Mouse (Mus musculus) neural tube, embryonic 13.5 days (tissue): ENCODE data around the gene Rpl19. TPM values are rescaled to one million over a fixed set of nuclear protein-coding genes. Genes with fewer than 3 reads are reported as not detected.

ENCODE experiments used
- ATAC-seq: fragments of 200-750 bp; cut with Nextera tagmentation; 2 replicates; pipeline ENCODE4 v1.8.0; 2017; ENCODE audit warnings: low read depth, mild to moderate bottlenecking, moderate TSS enrichment, moderate library complexity
- H3K27ac ChIP-seq: fragments of 300-500 bp; sonication (generic); replicated peaks from 2 replicates; pipeline ENCODE4 v1.5.1; 2015; ENCODE audit warnings: moderate library complexity, mild to moderate bottlenecking, inconsistent platforms
- H3K27me3 ChIP-seq: fragments of 300-500 bp; sonication (generic); 2 replicates; pipeline ENCODE4 v1.6.1; 2015; ENCODE audit warnings: mild to moderate bottlenecking, inconsistent platforms
- H3K36me3 ChIP-seq: fragments of 300-500 bp; sonication (generic); 2 replicates; pipeline ENCODE4 v1.6.1; 2015; ENCODE audit warnings: mild to moderate bottlenecking, inconsistent platforms
- H3K4me1 ChIP-seq: fragments of 300-500 bp; sonication (generic); replicated peaks from 2 replicates; pipeline ENCODE4 v1.6.1; 2015; ENCODE audit warnings: inconsistent platforms
- H3K4me2 ChIP-seq: fragments of 300-500 bp; sonication (generic); 2 replicates; pipeline ENCODE4 v1.6.1; 2015; ENCODE audit warnings: inconsistent platforms, mild to moderate bottlenecking, moderate library complexity
- H3K4me3 ChIP-seq: fragments of 300-500 bp; sonication (generic); 2 replicates; pipeline ENCODE4 v1.5.1; 2015; ENCODE audit warnings: mild to moderate bottlenecking, inconsistent platforms
- H3K9ac ChIP-seq: fragments of 300-500 bp; sonication (generic); 2 replicates; pipeline ENCODE4 v1.6.1; 2015; ENCODE audit warnings: moderate library complexity, mild to moderate bottlenecking, inconsistent platforms
- H3K9me3 ChIP-seq: fragments of 300-500 bp; sonication (generic); 2 replicates; pipeline ENCODE4 v1.6.1; 2016; ENCODE audit warnings: inconsistent platforms
- whole genome bisulfite sequencing: fragments of 180-500 bp; shearing (Covaris S2); methylation state at CpG from one replicate; pipeline ENCODE4 v1.1.7; 2015; 5-methylcytosine and 5-hydroxymethylcytosine counted together
- polyA plus RNA-seq: library from polyadenylated mRNA; unstranded; fragments of >200 nt; fragmentation: Nextera tagmentation; extraction: Ambion mirVana; gene quantifications from 2 replicates; pipeline ENCODE4 v1.2.1, GENCODE M21; 2015

The Rpl19 gene
- polyA plus RNA-seq, 1 experiment from 2014 or later: 722 TPM

GRCm38 (mm10) chr11:97987551-97988526, 38.7 kb upstream of the Rpl19 start:
- H3K27me3 ChIP-seq: peaks cover 34% of the 10 kb centered on the region
- peaks cover 30% of the 10 kb centered on the region for H3K4me1 ChIP-seq
- no peaks in the 10 kb centered on the region for H3K9me3 ChIP-seq
- H3K4me2 ChIP-seq: peak overlapping the region; percentile 81
- H3K4me3 ChIP-seq: peak overlapping the region; percentile 71
- no peaks in the 10 kb centered on the region for H3K36me3 ChIP-seq
- peak overlapping the region; percentile 79 for H3K9ac ChIP-seq
- peak overlapping the region; percentile 89 for H3K27ac ChIP-seq
- under 1% methylated on average over 42 of the region's 42 CpGs for WGBS
- ATAC-seq: peak; percentile 91

- WGBS: 1% methylated on average over 26 of the region's 26 CpGs
- Histone ChIP-seq H3K4me2 (peak overlapping the region; percentile 81), H3K27ac (peak overlapping the region; percentile 89), H3K9me3 (no peaks in the 10 kb centered on the region), H3K4me3 (peak overlapping the region; percentile 71), H3K36me3 (no peaks in the 10 kb centered on the region), H3K4me1 (peaks cover 30% of the 10 kb centered on the region), H3K9ac (peak overlapping the region; percentile 79), H3K27me3 (peaks cover 34% of the 10 kb centered on the region)
- peak; percentile 87 for ATAC-seq
Observed at GRCm38 (mm10) chr11:97988530-97989096, 37.9 kb upstream of the Rpl19 start.

GRCm38 (mm10) chr11:97994539-97995100, 31.9 kb upstream of the Rpl19 start:
- WGBS: 6% methylated on average over 13 of the region's 13 CpGs
- Histone ChIP-seq H3K27me3 (peaks cover 15% of the 10 kb centered on the region; the same call in 1 of the 2 replicates), H3K27ac (no peak overlapping the region), H3K4me1 (peaks cover 29% of the 10 kb centered on the region), H3K4me3 (peak overlapping the region; percentile 38), H3K9ac (peak overlapping the region; percentile 63), H3K4me2 (peak overlapping the region; percentile 70), H3K36me3 (no peaks in the 10 kb centered on the region), H3K9me3 (no peaks in the 10 kb centered on the region)
- peak; percentile 32; the same call in 1 of the 2 replicates for ATAC-seq

GRCm38 (mm10) chr11:97995564-97996288, 30.8 kb upstream of the Rpl19 start, which contains the start of gene Arl5c:
Gene Arl5c (minus strand): TSS chr11:97996181.
- under 1% methylated on average over 26 of the region's 26 CpGs for WGBS
- H3K4me1 ChIP-seq: peaks cover 26% of the 10 kb centered on the region
- peak within 1 kb of the TSS; percentile 63 for H3K9ac ChIP-seq
- no peak within 1 kb of the TSS for H3K27ac ChIP-seq
- peaks cover 18% of the 10 kb centered on the region; the same call in 1 of the 2 replicates for H3K27me3 ChIP-seq
- ATAC-seq: peak; percentile 40
- no peaks in the 10 kb centered on the region for H3K9me3 ChIP-seq
- peak within 1 kb of the TSS; percentile 38 for H3K4me3 ChIP-seq
- peak within 1 kb of the TSS; percentile 70 for H3K4me2 ChIP-seq
- H3K36me3 ChIP-seq: no peaks in the 10 kb centered on the region

- H3K27me3 ChIP-seq: peaks cover 23% of the 10 kb centered on the region; the same call in 1 of the 2 replicates
- ATAC-seq: no peak
Observed at GRCm38 (mm10) chr11:97996691-97997090, 29.8 kb upstream of the Rpl19 start.

GRCm38 (mm10) chr11:97997387-97997960, 29.0 kb upstream of the Rpl19 start:
- Histone ChIP-seq H3K4me2 (no peak overlapping the region), H3K9ac (no peak overlapping the region), H3K4me3 (no peak overlapping the region), H3K9me3 (no peaks in the 10 kb centered on the region), H3K36me3 (peaks cover 2% of the 10 kb centered on the region; the same call in 1 of the 2 replicates), H3K27me3 (peaks cover 29% of the 10 kb centered on the region; the same call in 1 of the 2 replicates), H3K27ac (no peak overlapping the region), H3K4me1 (peaks cover 34% of the 10 kb centered on the region)
- WGBS: 78% methylated on average over 8 of the region's 8 CpGs
- ATAC-seq: no peak

More at GRCm38 (mm10) chr11:97996691-97997090, 29.8 kb upstream of the Rpl19 start:
- Histone ChIP-seq H3K4me2 (no peak overlapping the region), H3K9ac (no peak overlapping the region), H3K4me3 (no peak overlapping the region), H3K9me3 (no peaks in the 10 kb centered on the region), H3K36me3 (no peaks in the 10 kb centered on the region), H3K27ac (no peak overlapping the region), H3K4me1 (peaks cover 26% of the 10 kb centered on the region)
- 66% methylated on average over 1 of the region's 1 CpGs for WGBS

GRCm38 (mm10) chr11:97998074-97998793, 28.3 kb upstream of the Rpl19 start:
- 81% methylated on average over 11 of the region's 11 CpGs for WGBS
- no peak for ATAC-seq

GRCm38 (mm10) chr11:97998898-97999608, 27.5 kb upstream of the Rpl19 start:
- Histone ChIP-seq H3K4me2 (no peak overlapping the region), H3K36me3 (peaks cover 16% of the 10 kb centered on the region), H3K27ac (no peak overlapping the region), H3K4me1 (peaks cover 49% of the 10 kb centered on the region), H3K9me3 (no peaks in the 10 kb centered on the region), H3K27me3 (peaks cover 29% of the 10 kb centered on the region; the same call in 1 of the 2 replicates), H3K4me3 (no peak overlapping the region), H3K9ac (no peak overlapping the region)
- 68% methylated on average over 7 of the region's 7 CpGs for WGBS
- ATAC-seq: no peak

More at GRCm38 (mm10) chr11:97998074-97998793, 28.3 kb upstream of the Rpl19 start:
- peaks cover 9% of the 10 kb centered on the region for H3K36me3 ChIP-seq
- H3K9me3 ChIP-seq: no peaks in the 10 kb centered on the region
- peaks cover 41% of the 10 kb centered on the region for H3K4me1 ChIP-seq
- no peak overlapping the region for H3K4me3 ChIP-seq
- H3K9ac ChIP-seq: no peak overlapping the region
- H3K4me2 ChIP-seq: no peak overlapping the region
- H3K27me3 ChIP-seq: peaks cover 29% of the 10 kb centered on the region; the same call in 1 of the 2 replicates
- H3K27ac ChIP-seq: no peak overlapping the region

GRCm38 (mm10) chr11:97999748-98000147, 26.8 kb upstream of the Rpl19 start:
- Histone ChIP-seq H3K4me1 (peaks cover 50% of the 10 kb centered on the region), H3K4me2 (no peak overlapping the region), H3K4me3 (no peak overlapping the region), H3K27ac (no peak overlapping the region), H3K36me3 (peaks cover 22% of the 10 kb centered on the region), H3K27me3 (peaks cover 22% of the 10 kb centered on the region; the same call in 1 of the 2 replicates), H3K9me3 (no peaks in the 10 kb centered on the region), H3K9ac (peak overlapping the region; percentile 22; the same call in 1 of the 2 replicates)
- no peak for ATAC-seq
- 60% methylated on average over 5 of the region's 5 CpGs for WGBS
